Mouse (Mus musculus) layer of hippocampus, adult 2 months (tissue): ENCODE data around the gene Wfikkn2. TPM values are rescaled to one million over a fixed set of nuclear protein-coding genes. Genes with fewer than 3 reads are reported as not detected.

Source experiments
- DNase-seq, 2 experiments: peaks; one replicate each; pipeline ENCODE4 v3.0.0; 2022; ENCODE audit warnings: low spot score in 2 of 2
- H3K27ac ChIP-seq: fragments of 200-600 bp; 2 replicates; pipeline ENCODE4 v1.8.1; 2022
- H3K4me3 ChIP-seq: fragments of 200-600 bp; 2 replicates; pipeline ENCODE4 v1.8.1; 2022; ENCODE audit warnings: mild to moderate bottlenecking
- CTCF ChIP-seq: fragments of 200-600 bp; conservative IDR thresholded peaks from 2 replicates; pipeline ENCODE4 v1.8.1; 2022; ENCODE audit warnings: antibody characterized with exemption, mild to moderate bottlenecking, moderate library complexity
- total RNA-seq, 2 experiments: library from RNA; stranded (reverse); gene quantifications; 2 replicates each; pipeline ENCODE4 v1.2.3; 2021

Gene Wfikkn2
- total RNA-seq, 2 experiments from 2014 or later = 0.49 to 0.72 TPM

DNA sequence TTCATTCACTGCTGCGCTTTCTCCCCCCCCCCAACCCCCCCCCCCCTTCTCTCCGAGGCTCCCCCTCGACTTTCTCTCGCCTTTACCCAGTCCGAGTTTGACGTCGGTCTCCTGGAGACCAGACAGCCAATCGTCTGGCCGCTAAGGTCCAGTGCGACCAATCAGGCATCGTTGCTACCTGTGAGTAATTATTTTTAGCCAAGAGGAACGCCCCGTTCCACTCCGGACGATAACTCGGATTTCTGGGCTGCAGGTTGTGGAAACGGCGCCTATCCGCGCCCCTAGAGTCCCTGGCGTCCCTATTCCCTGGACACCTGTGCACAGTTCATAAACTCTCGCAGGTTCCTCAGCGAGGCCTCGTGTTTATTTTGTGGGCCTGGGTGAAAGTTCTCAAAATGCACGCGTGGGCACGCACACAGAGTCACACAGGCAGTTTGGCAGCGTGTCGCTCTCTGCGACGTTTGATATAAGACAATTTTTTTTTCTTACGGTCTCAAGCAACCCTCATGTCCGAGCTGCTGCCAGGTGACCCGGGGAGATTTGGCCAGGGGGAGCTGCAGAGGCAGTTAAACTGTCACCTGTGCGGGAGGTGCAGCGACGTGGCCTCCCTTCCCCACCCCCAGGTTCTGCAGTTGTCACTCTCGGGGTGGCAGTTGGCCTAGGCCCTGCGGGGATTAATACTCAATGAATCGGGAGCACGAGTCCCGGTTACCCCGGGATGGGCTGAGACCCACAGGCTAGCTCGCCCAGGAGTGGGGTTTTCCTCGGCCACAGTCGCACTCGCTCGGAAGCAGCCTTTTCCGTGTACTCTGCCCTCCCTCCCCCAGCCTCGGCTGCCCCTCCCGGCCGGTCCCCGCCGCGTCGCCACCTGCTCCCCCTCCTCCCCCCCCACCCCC is 35.4 kb downstream of the Wfikkn2 start:
- peak overlapping the region; percentile 99 for H3K27ac ChIP-seq
- peak; percentile 24; the same call in 1 of the 2 replicates for TF ChIP-seq CTCF
- peak overlapping the region; percentile 72 for H3K4me3 ChIP-seq
- DNase-seq = peak; percentile 86 to 95

DNA sequence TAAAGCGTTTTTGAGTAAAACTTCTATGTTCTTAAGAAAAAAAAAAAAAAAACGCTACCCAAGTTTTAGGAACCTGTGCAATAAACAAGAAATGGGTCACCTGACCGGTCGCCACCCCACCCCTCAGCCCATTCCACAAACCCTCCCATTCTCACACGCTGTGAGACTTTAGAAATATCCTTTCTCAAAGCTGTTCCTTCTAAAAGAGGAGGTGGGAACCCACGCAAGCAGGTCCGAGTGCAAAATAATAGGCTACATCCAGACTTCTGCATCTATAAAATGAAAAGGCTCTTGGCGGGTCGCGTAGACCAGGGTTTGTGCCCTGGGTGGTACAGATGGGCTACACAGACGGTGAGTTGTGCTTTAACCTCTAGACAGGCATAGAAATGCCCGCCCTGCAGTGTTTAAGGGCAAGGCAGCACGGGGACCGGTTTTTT is 36.1 kb downstream of the Wfikkn2 start:
- peak overlapping the region; percentile 99 for H3K27ac ChIP-seq
- DNase-seq = no peak
- H3K4me3 ChIP-seq = peak overlapping the region; percentile 72
- no peak for TF ChIP-seq CTCF

GRCm38 (mm10) chr11:94208811-94209675 is 36.8 kb downstream of the Wfikkn2 start:
- peak overlapping the region; percentile 99 for H3K27ac ChIP-seq
- peak overlapping the region; percentile 72; the same call in 1 of the 2 replicates for H3K4me3 ChIP-seq
- peak in 1 of 2 experiments; percentile 37 for DNase-seq
- no peak for TF ChIP-seq CTCF

DNA sequence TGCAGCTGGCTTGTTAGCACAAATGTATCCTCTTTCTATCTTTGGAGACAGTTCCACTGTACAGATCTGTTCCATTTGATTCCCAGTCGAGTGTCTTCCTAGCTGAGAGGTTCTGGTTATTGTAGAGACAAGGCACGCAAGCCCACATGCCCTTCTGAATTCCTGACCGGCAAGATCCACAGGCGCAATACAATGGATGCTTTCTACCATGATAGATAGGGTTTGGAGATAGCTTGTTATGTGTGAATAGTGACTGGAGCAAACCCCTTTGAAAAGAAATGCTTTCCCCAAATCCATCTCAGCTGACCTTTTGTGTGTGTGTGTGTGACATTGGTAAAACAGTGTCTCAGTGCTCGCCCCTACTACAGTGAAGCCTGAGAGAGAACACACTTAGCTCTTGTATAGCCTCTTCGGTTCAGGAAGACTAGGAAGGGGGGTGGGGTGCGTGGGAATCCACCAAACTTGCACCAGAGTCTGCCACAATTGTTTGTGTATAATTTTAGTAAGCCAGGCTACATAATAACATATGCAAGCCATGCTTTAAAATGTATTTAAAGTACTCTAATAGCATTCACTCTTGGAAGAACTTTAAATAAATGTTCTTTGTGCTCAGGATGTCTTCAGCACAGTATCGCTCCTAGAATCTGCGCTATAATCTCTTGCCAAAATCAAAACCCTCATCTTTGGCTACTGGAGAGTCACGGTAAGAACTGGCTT is 39.2 kb downstream of the Wfikkn2 start:
- Histone ChIP-seq H3K4me3 (no peak overlapping the region), H3K27ac (no peak overlapping the region)
- no peak for TF ChIP-seq CTCF
- no peak for DNase-seq

- TF ChIP-seq CTCF = no peak
- no peak for DNase-seq
- no peak overlapping the region for H3K27ac ChIP-seq
Observed at GRCm38 (mm10) chr11:94203066-94203465, 42.7 kb downstream of the Wfikkn2 start.

GRCm38 (mm10) chr11:94202106-94202505 is 43.7 kb downstream of the Wfikkn2 start:
- DNase-seq = no peak
- no peak overlapping the region for H3K27ac ChIP-seq
- TF ChIP-seq CTCF = no peak
- no peak overlapping the region for H3K4me3 ChIP-seq

More at GRCm38 (mm10) chr11:94203066-94203465, 42.7 kb downstream of the Wfikkn2 start:
- H3K4me3 ChIP-seq = no peak overlapping the region

DNA sequence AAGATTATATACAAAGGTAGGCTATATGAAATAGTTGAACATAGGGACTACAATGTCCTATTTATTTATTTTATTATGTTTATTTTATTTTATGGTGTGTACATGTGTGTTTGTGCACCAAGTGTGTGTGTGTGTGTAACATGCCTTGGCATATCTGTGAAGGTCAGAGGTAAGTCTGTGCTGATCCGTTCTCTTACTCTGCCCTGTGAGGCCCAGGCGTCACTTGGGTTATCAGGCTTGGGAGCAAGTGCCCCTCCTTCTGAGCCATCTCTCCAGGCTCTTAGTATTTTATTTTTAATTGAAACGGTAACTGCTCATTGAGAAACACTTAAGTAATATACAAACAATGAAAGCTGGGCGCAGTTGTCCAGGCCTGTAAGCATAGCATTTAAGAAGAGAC is 45.4 kb downstream of the Wfikkn2 start:
- Histone ChIP-seq H3K27ac (no peak overlapping the region), H3K4me3 (no peak overlapping the region)
- no peak for DNase-seq
- no peak for TF ChIP-seq CTCF

DNA sequence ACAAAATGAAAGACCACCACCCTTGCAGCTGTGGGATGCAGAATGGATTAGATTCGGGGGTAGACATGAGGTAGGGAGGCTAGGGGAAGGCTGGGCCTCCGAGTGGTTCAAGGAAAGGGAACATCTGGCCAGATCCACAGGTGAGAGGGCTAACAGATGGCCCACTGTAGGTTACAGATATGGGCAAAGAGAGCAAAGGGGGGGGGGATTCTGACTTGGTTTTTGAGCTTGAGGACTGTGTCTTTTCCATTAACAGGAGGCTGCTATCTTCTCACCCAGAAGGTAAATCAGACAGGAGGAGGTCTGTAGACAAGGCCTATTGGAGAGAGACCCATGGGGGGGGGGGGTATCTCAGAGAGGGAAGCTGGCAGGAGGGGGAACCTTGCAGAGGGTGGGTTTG is 46.0 kb downstream of the Wfikkn2 start:
- H3K27ac ChIP-seq = no peak overlapping the region
- TF ChIP-seq CTCF = no peak
- DNase-seq = no peak
- no peak overlapping the region for H3K4me3 ChIP-seq

- Histone ChIP-seq H3K4me3 (no peak overlapping the region), H3K27ac (no peak overlapping the region)
- DNase-seq = no peak
- no peak for TF ChIP-seq CTCF
Observed at GRCm38 (mm10) chr11:94198405-94199146, 47.2 kb downstream of the Wfikkn2 start.

DNA sequence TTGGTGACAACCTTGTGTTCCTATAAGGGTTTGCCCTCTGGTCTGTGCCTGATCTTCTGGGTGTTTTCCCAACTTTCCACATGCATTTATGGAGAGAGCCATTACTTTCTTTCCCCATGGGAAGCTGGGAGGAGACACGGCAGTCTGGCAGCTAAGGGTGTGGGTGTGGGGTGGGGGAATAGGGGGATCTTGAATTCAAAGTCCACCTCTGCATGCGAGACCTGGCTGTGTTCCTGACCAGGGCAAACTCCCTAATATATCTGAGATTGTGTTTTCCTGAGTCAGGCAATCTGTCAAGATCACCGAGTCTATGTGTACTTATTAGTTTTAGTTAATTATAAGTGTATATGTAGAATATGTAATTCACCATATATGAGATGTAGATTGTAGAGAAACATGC is 49.5 kb downstream of the Wfikkn2 start:
- no peak overlapping the region for H3K27ac ChIP-seq
- no peak overlapping the region for H3K4me3 ChIP-seq
- no peak for DNase-seq
- no peak for TF ChIP-seq CTCF

DNA sequence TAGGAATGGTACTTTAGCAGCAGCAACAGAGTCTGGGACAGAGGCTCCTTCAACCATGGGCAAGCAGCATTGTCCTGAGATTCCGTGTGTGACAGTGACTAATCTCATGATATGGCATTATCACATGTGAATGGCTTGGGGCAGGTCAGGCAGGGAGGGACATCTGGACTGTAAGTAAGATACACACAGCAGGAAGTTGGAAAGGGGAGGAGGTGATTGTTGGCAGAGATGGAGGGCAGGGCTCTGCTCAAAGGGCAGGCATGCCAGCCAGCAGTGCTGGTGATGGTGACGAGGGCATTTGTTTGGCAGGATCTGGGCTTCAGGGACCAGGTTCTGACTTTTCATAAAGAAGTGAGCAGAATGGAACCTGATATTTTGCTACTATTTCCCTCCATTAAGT is 52.7 kb downstream of the Wfikkn2 start:
- no peak for TF ChIP-seq CTCF
- H3K4me3 ChIP-seq = no peak overlapping the region
- no peak overlapping the region for H3K27ac ChIP-seq
- no peak for DNase-seq

DNA sequence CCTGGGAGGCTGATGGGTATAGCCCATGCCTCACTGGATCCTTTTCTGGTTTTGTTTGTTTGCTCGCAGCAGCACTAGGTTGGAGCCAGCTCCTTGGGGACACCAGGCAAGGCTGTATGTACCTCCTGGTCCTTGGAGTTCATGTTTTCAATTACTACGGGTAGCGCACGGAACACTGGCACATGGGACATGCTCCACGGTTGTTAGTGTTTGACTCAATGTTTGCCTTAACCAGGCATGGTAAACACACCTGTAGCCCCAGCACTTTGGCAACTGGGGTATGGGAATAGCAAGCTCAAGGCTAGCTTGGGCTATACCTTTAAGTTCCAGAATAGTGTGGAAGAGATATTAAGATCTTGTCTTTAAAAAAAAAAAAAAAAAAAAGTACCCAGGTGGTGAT is 55.1 kb downstream of the Wfikkn2 start:
- no peak overlapping the region for H3K27ac ChIP-seq
- no peak overlapping the region for H3K4me3 ChIP-seq
- DNase-seq = no peak
- no peak for TF ChIP-seq CTCF
